Mouse (Mus musculus) myocyte (in vitro differentiated cells): ENCODE results near the gene Foxe1.

Experiments
- MAX ChIP-seq: IDR thresholded peaks from one replicate; pipeline ENCODE4 v1.6.1; 2011; ENCODE audit warnings: low read depth, mild to moderate bottlenecking, control low read depth
- POLR2A ChIP-seq: IDR thresholded peaks from one replicate; pipeline ENCODE4 v1.6.1; 2011; ENCODE audit warnings: low read depth, mild to moderate bottlenecking, control low read depth, moderate library complexity; ENCODE audit not compliant: insufficient read length

GRCm38 (mm10) chr4:46339584-46339983, 3.8 kb upstream of the Foxe1 start:
- TF ChIP-seq POLR2A (no peak), MAX (no peak)
